Mouse (Mus musculus) heart, embryonic 12.5 days (tissue): ENCODE measurements around the gene Gm43738. TPM values are rescaled to one million over a fixed set of nuclear protein-coding genes. Genes with fewer than 3 reads are reported as not detected.
"Not testable (repeated sequence)": the region's sequence is repeated elsewhere in the genome, so short reads cannot be mapped to it uniquely, and the experiment has no call there.

ENCODE experiments used
- ATAC-seq: fragments of 200-750 bp; cut with Nextera tagmentation; 2 replicates; pipeline ENCODE4 v1.8.0; 2017; ENCODE audit warnings: moderate TSS enrichment, moderate library complexity; ENCODE audit not compliant: insufficient number of reproducible peaks, low FRiP score
- H3K27ac ChIP-seq: fragments of 300-500 bp; sonication (generic); 2 replicates; pipeline ENCODE4 v1.5.1; 2016; ENCODE audit warnings: mild to moderate bottlenecking, moderate library complexity; ENCODE audit not compliant: poor library complexity, severe bottlenecking
- H3K27me3 ChIP-seq: fragments of 300-500 bp; sonication (generic); replicated peaks from 2 replicates; pipeline ENCODE4 v1.6.1; 2016; ENCODE audit warnings: mild to moderate bottlenecking, moderate library complexity
- H3K36me3 ChIP-seq: fragments of 300-500 bp; sonication (generic); 2 replicates; pipeline ENCODE4 v1.6.1; 2016; ENCODE audit warnings: mild to moderate bottlenecking, moderate library complexity
- H3K4me1 ChIP-seq: fragments of 300-500 bp; sonication (generic); replicated peaks from 2 replicates; pipeline ENCODE4 v1.6.1; 2016; ENCODE audit warnings: mild to moderate bottlenecking
- H3K4me2 ChIP-seq: fragments of 300-500 bp; sonication (generic); 2 replicates; pipeline ENCODE4 v1.6.1; 2016; ENCODE audit warnings: mild to moderate bottlenecking, moderate library complexity
- H3K4me3 ChIP-seq: fragments of 300-500 bp; sonication (generic); 2 replicates; pipeline ENCODE4 v1.5.1; 2016; ENCODE audit warnings: mild to moderate bottlenecking
- H3K9ac ChIP-seq: fragments of 300-500 bp; sonication (generic); 2 replicates; pipeline ENCODE4 v1.6.1; 2016; ENCODE audit warnings: mild to moderate bottlenecking, moderate library complexity
- H3K9me3 ChIP-seq: fragments of 300-500 bp; sonication (generic); replicated peaks from 2 replicates; pipeline ENCODE4 v1.6.1; 2016; ENCODE audit warnings: mild to moderate bottlenecking, moderate library complexity
- WGBS: fragments of 180-500 bp; shearing (Covaris S2); methylation state at CpG from one replicate; pipeline ENCODE4 v1.1.7; 2016; 5-methylcytosine and 5-hydroxymethylcytosine counted together
- polyA plus RNA-seq: library from polyadenylated mRNA; unstranded; fragments of >200 nt; fragmentation: Nextera tagmentation; extraction: Ambion mirVana; gene quantifications from 2 replicates; pipeline ENCODE4 v1.2.1, GENCODE M21; 2016

The Gm43738 gene
- polyA plus RNA-seq, 1 experiment from 2014 or later, result not detected

GRCm38 (mm10) chr3:89087338-89088110, 13.4 kb downstream of the Gm43738 start:
- WGBS, result 22% methylated on average over 21 of the region's 21 CpGs

GRCm38 (mm10) chr3:89084654-89085190, 16.2 kb downstream of the Gm43738 start:
- peaks cover 29% of the 10 kb centered on the region for H3K4me1 ChIP-seq
- no peak overlapping the region for H3K4me3 ChIP-seq
- 80% methylated on average over 12 of the region's 12 CpGs for WGBS
- H3K4me2 ChIP-seq, result no peak overlapping the region
- H3K9ac ChIP-seq, result no peak overlapping the region
- H3K27me3 ChIP-seq, result peaks cover 9% of the 10 kb centered on the region; the same call in 1 of the 2 replicates
- no peak for ATAC-seq
- no peaks in the 10 kb centered on the region for H3K9me3 ChIP-seq
- H3K36me3 ChIP-seq, result peaks cover 31% of the 10 kb centered on the region
- no peak overlapping the region for H3K27ac ChIP-seq

More at GRCm38 (mm10) chr3:89087338-89088110, 13.4 kb downstream of the Gm43738 start:
- no peak overlapping the region for H3K27ac ChIP-seq
- H3K4me3 ChIP-seq, result peak overlapping the region; percentile 3; the same call in 1 of the 2 replicates
- H3K4me2 ChIP-seq, result peak overlapping the region; percentile 55
- no peaks in the 10 kb centered on the region for H3K9me3 ChIP-seq
- peaks cover 19% of the 10 kb centered on the region for H3K27me3 ChIP-seq
- ATAC-seq, result no peak
- H3K36me3 ChIP-seq, result peaks cover 18% of the 10 kb centered on the region
- H3K9ac ChIP-seq, result no peak overlapping the region
- peaks cover 35% of the 10 kb centered on the region for H3K4me1 ChIP-seq

- no peak overlapping the region for H3K27ac ChIP-seq
- peaks cover 9% of the 10 kb centered on the region; the same call in 1 of the 2 replicates for H3K27me3 ChIP-seq
- H3K4me1 ChIP-seq, result peaks cover 24% of the 10 kb centered on the region
- no peak for ATAC-seq
- no peak overlapping the region for H3K4me3 ChIP-seq
- 72% methylated on average over 2 of the region's 2 CpGs for WGBS
- no peak overlapping the region for H3K9ac ChIP-seq
- no peaks in the 10 kb centered on the region for H3K9me3 ChIP-seq
- peaks cover 37% of the 10 kb centered on the region for H3K36me3 ChIP-seq
- no peak overlapping the region for H3K4me2 ChIP-seq
Measured at GRCm38 (mm10) chr3:89084133-89084532, 16.8 kb downstream of the Gm43738 start.

GRCm38 (mm10) chr3:89082287-89082686, 18.6 kb downstream of the Gm43738 start:
- H3K27me3 ChIP-seq, H3K4me1 ChIP-seq, H3K9ac ChIP-seq, H3K27ac ChIP-seq, H3K9me3 ChIP-seq, H3K4me3 ChIP-seq, H3K4me2 ChIP-seq, ATAC-seq: not testable (repeated sequence)
- peaks cover 52% of the 10 kb centered on the region for H3K36me3 ChIP-seq

- H3K4me3 ChIP-seq, result no peak overlapping the region
- H3K4me1 ChIP-seq, result no peaks in the 10 kb centered on the region
- WGBS, result 88% methylated on average over 9 of the region's 9 CpGs
- H3K27ac ChIP-seq, result no peak overlapping the region
- no peaks in the 10 kb centered on the region for H3K9me3 ChIP-seq
- ATAC-seq, result no peak
- no peak overlapping the region for H3K4me2 ChIP-seq
- peaks cover 82% of the 10 kb centered on the region for H3K36me3 ChIP-seq
- H3K27me3 ChIP-seq, result no peaks in the 10 kb centered on the region
- H3K9ac ChIP-seq, result no peak overlapping the region
Measured at GRCm38 (mm10) chr3:89077383-89077782, 23.5 kb downstream of the Gm43738 start.

GRCm38 (mm10) chr3:89067265-89067664, 33.6 kb downstream of the Gm43738 start:
- no peak overlapping the region for H3K4me2 ChIP-seq
- H3K36me3 ChIP-seq, result peaks cover 89% of the 10 kb centered on the region
- ATAC-seq, result no peak
- H3K27ac ChIP-seq, result no peak overlapping the region
- no peaks in the 10 kb centered on the region for H3K4me1 ChIP-seq
- no peak overlapping the region for H3K4me3 ChIP-seq
- H3K27me3 ChIP-seq, result no peaks in the 10 kb centered on the region
- no peaks in the 10 kb centered on the region for H3K9me3 ChIP-seq
- no peak overlapping the region for H3K9ac ChIP-seq

GRCm38 (mm10) chr3:89061696-89062095, 39.2 kb downstream of the Gm43738 start:
- Histone ChIP-seq H3K4me2 (no peak overlapping the region), H3K4me3 (no peak overlapping the region), H3K27ac (no peak overlapping the region), H3K27me3 (no peaks in the 10 kb centered on the region), H3K36me3 (peaks cover 84% of the 10 kb centered on the region), H3K9ac (no peak overlapping the region), H3K9me3 (no peaks in the 10 kb centered on the region), H3K4me1 (no peaks in the 10 kb centered on the region)
- no peak for ATAC-seq
- WGBS, result 81% methylated on average over 3 of the region's 3 CpGs

- no peak overlapping the region for H3K27ac ChIP-seq
- WGBS, result 80% methylated on average over 3 of the region's 3 CpGs
- no peak overlapping the region for H3K9ac ChIP-seq
- ATAC-seq, result no peak
- no peak overlapping the region for H3K4me3 ChIP-seq
- H3K4me1 ChIP-seq, result no peaks in the 10 kb centered on the region
- no peaks in the 10 kb centered on the region for H3K27me3 ChIP-seq
- H3K4me2 ChIP-seq, result no peak overlapping the region
- H3K36me3 ChIP-seq, result peaks cover 84% of the 10 kb centered on the region
- no peaks in the 10 kb centered on the region for H3K9me3 ChIP-seq
Measured at GRCm38 (mm10) chr3:89058783-89059182, 42.1 kb downstream of the Gm43738 start.

- Histone ChIP-seq H3K36me3 (peaks cover 82% of the 10 kb centered on the region), H3K4me3 (no peak overlapping the region), H3K9ac (no peak overlapping the region), H3K9me3 (no peaks in the 10 kb centered on the region), H3K27ac (no peak overlapping the region), H3K4me1 (no peaks in the 10 kb centered on the region), H3K4me2 (no peak overlapping the region), H3K27me3 (no peaks in the 10 kb centered on the region)
- WGBS, result 95% methylated on average over 9 of the region's 9 CpGs
- no peak for ATAC-seq
Measured at GRCm38 (mm10) chr3:89058361-89058760, 42.5 kb downstream of the Gm43738 start.

GRCm38 (mm10) chr3:89043359-89043758, 57.5 kb downstream of the Gm43738 start:
- Histone ChIP-seq H3K9me3 (no peaks in the 10 kb centered on the region), H3K36me3 (peaks cover 73% of the 10 kb centered on the region), H3K9ac (no peak overlapping the region), H3K4me1 (no peaks in the 10 kb centered on the region), H3K4me2 (no peak overlapping the region), H3K27me3 (no peaks in the 10 kb centered on the region), H3K4me3 (no peak overlapping the region), H3K27ac (no peak overlapping the region)
- no peak for ATAC-seq
- 97% methylated on average over 4 of the region's 4 CpGs for WGBS
